Mouse (Mus musculus) limb, embryonic 14.5 days (tissue): ENCODE measurements around the gene H1foo. TPM values are rescaled to one million over a fixed set of nuclear protein-coding genes. Genes with fewer than 3 reads are reported as not detected.

Experiments
- ATAC-seq: fragments of 200-750 bp; cut with Nextera tagmentation; 2 replicates; pipeline ENCODE4 v1.8.0; 2017; ENCODE audit warnings: low read depth, moderate number of reproducible peaks, moderate TSS enrichment; ENCODE audit not compliant: low FRiP score
- DNase-seq: peaks from one replicate; pipeline ENCODE4 v3.0.0-alpha.2; 2015; ENCODE audit warnings: low spot score
- H3K27ac ChIP-seq: fragments of 300-500 bp; sonication (generic); replicated peaks from 2 replicates; pipeline ENCODE4 v1.5.1; 2014; ENCODE audit warnings: low read depth, mild to moderate bottlenecking, low read length, moderate library complexity, mixed read lengths
- H3K27me3 ChIP-seq: fragments of 300-500 bp; sonication (generic); 2 replicates; pipeline ENCODE4 v1.6.1; 2014; ENCODE audit warnings: low read length, mixed read lengths; ENCODE audit not compliant: control insufficient read depth, insufficient read depth
- H3K36me3 ChIP-seq: fragments of 300-500 bp; sonication (generic); 2 replicates; pipeline ENCODE4 v1.6.1; 2014; ENCODE audit warnings: mild to moderate bottlenecking, low read length, moderate library complexity, mixed read lengths; ENCODE audit not compliant: control insufficient read depth, insufficient read depth
- H3K4me1 ChIP-seq: fragments of 300-500 bp; sonication (generic); 2 replicates; pipeline ENCODE4 v1.6.1; 2014; ENCODE audit warnings: antibody characterized with exemption, low read length, mixed read lengths; ENCODE audit not compliant: control insufficient read depth, insufficient read depth
- H3K4me2 ChIP-seq: fragments of 300-500 bp; sonication (generic); replicated peaks from 2 replicates; pipeline ENCODE4 v1.6.1; 2014; ENCODE audit warnings: low read depth, mild to moderate bottlenecking, low read length, moderate library complexity; ENCODE audit not compliant: severe bottlenecking
- H3K4me3 ChIP-seq: fragments of 300-500 bp; sonication (generic); replicated peaks from 2 replicates; pipeline ENCODE4 v1.5.1; 2014; ENCODE audit warnings: low read length
- H3K9ac ChIP-seq: fragments of 300-500 bp; sonication (generic); 2 replicates; pipeline ENCODE4 v1.6.1; 2014; ENCODE audit warnings: mild to moderate bottlenecking, low read depth, low read length, moderate library complexity; ENCODE audit not compliant: severe bottlenecking
- H3K9me3 ChIP-seq: fragments of 300-500 bp; sonication (generic); 2 replicates; pipeline ENCODE4 v1.6.1; 2016; ENCODE audit warnings: low read length; ENCODE audit not compliant: control insufficient read depth
- POLR2A ChIP-seq: fragments of 200-500 bp; IDR thresholded peaks from 2 replicates; pipeline ENCODE4 v1.8.0; 2012; ENCODE audit warnings: inconsistent platforms, mild to moderate bottlenecking, moderate library complexity, borderline replicate concordance; ENCODE audit not compliant: insufficient read depth, insufficient read length; ENCODE audit errors: extremely low read depth
- WGBS: fragments of 180-500 bp; shearing (Covaris S2); extraction: QIAGEN DNeasy Blood & Tissue Kit; methylation state at CpG from one replicate; pipeline ENCODE4 v1.1.7; 2014; 5-methylcytosine and 5-hydroxymethylcytosine counted together
- polyA plus RNA-seq, 2 experiments: library from polyadenylated mRNA; depleted of rRNA in 1 of 2; stranded (reverse) in 1 of 2; unstranded in 1 of 2; fragments of >200 nt; fragmentation: Nextera tagmentation in 1 of 2; extraction: Ambion mirVana in 1 of 2; gene quantifications; 2 replicates each; pipeline versions ENCODE4 v1.2.1 to v1.2.3; 2012 to 2014

H1foo gene
- polyA plus RNA-seq, 2 experiments: not detected

DNA sequence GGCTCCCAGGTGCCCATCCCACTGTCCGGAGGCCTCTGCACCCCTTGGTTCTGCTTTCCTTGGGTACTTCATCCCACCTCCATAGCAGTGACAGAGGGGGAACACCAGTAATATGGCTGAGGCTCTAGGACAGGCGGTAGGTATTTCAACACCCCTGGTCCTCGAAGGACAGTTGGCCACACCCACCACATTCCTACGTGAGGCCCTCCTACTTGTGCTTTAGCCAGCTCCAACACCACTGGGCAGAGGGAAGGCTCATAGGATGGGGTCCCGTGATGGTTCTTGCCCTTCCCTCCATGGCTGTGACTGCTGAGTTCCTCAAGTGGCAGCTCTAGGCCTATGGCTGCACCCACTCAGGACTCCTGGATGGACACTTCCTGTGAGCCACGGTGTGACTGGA, 19.9 kb upstream of the H1foo start:
- Histone ChIP-seq H3K27ac (no peak overlapping the region), H3K9ac (no peak overlapping the region), H3K4me3 (no peak overlapping the region), H3K36me3 (0 out of 2 replicates have a peak, but pooled peaks cover 8% of the 10 kb centered on the region), H3K4me2 (no peak overlapping the region), H3K27me3 (no peaks in the 10 kb centered on the region), H3K4me1 (peaks cover 20% of the 10 kb centered on the region), H3K9me3 (no peaks in the 10 kb centered on the region)
- DNase-seq: no peak
- ATAC-seq: no peak
- 43% methylated on average over 6 of the region's 6 CpGs for WGBS
- TF ChIP-seq POLR2A: no peak

DNA sequence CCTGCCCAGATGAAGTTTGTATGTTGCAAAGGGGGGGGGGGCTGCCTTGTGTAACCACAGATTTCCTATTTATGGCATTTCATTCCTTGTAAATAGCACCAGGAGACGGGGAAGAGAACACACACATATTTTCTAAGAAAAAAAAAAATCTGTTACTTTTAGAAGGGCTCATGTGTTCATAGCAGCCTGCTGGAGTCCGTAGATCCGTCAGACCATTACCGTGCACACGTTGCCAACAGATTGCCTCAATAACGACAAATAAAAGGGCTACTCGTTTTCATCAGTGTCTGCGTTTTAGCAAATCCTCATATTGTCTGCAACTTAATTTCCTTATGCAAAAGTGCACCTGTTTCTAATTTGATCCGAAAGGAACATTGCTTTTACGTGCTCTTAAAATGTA, 18.3 kb upstream of the H1foo start:
- no peak for TF ChIP-seq POLR2A

DNA sequence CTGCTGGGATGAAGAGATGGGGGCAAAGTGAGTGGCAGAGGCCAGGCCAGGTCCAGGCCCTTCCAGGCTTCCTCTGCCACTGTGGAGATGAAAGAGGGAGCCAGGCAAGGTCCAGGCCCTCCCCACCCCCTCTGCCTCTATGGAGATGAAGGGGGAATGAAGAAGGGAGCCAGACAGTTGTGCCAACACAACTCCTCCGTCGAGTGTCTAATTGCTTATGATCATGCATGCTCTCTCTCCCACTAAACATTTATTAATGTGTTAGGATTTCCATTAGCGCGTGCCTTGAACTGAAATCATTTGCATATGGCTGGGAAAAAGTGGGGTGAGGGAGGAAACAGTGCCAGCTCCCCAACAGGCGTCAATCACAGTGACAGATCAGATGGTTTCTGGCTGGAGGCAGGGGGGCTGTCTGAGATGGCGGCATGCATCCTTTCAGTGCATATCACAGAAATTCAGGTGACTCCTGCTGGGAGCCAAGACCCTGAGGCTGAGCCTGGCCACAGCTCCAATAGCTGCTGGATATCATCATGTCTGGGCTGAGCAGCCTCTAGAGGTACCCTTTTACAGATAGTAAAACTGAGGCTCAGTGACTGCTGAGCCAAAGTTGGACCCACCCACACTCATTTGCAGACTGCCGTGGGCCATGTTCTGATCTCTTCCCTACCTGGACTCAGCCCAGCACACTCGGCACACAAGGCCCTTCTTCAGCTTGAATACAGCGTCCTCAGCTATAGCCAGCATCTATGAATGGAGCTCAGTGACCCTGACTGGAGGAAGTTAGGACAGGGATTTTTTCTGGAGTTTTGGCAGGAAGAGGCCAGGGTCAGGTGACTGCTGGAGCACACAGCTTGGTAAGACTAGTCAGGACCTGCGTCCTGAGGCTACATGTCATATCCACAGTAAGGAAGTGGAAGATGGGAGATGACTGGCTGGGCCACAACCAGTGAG, 17.2 kb upstream of the H1foo start:
- H3K9me3 ChIP-seq: no peaks in the 10 kb centered on the region
- H3K36me3 ChIP-seq: 0 out of 2 replicates have a peak, but pooled peaks cover 8% of the 10 kb centered on the region
- DNase-seq: no peak
- H3K4me1 ChIP-seq: peaks cover 20% of the 10 kb centered on the region
- H3K4me2 ChIP-seq: no peak overlapping the region
- H3K27ac ChIP-seq: no peak overlapping the region
- no peaks in the 10 kb centered on the region for H3K27me3 ChIP-seq
- WGBS: 73% methylated on average over 10 of the region's 10 CpGs
- ATAC-seq: no peak
- no peak overlapping the region for H3K9ac ChIP-seq
- TF ChIP-seq POLR2A: no peak
- no peak overlapping the region for H3K4me3 ChIP-seq

More for the DNA sequence above, 18.3 kb upstream of the H1foo start:
- peak; percentile 16 for DNase-seq
- Histone ChIP-seq H3K4me1 (peaks cover 20% of the 10 kb centered on the region), H3K9me3 (no peaks in the 10 kb centered on the region), H3K27me3 (no peaks in the 10 kb centered on the region), H3K36me3 (0 out of 2 replicates have a peak, but pooled peaks cover 8% of the 10 kb centered on the region), H3K4me3 (no peak overlapping the region), H3K27ac (no peak overlapping the region), H3K9ac (0 out of 2 replicates have a peak overlapping the region, but pooled peaks have one; percentile 17), H3K4me2 (no peak overlapping the region)
- 24% methylated on average over 10 of the region's 10 CpGs for WGBS
- no peak for ATAC-seq

DNA sequence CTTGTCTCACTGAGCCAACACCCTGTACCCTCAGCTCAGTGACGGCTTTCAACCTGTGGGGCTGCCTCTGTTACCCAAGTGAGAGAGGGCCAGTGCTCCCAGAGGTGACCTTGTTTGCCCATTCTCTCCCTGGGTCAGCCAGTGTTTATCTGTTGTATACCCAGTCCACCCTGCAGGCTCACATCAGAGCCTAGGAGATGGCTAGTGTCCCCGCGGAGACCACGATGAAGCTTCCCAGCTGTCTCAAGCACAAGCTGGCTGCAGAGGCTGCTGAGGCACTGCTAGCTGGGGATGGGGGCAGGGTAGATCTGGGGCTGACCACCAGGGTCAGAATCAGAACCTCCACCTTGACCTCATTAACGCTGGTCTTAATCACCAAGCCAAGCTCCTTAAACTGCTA, 14.7 kb upstream of the H1foo start:
- no peaks in the 10 kb centered on the region for H3K36me3 ChIP-seq
- ATAC-seq: no peak
- H3K4me3 ChIP-seq: no peak overlapping the region
- no peak overlapping the region for H3K27ac ChIP-seq
- DNase-seq: no peak
- WGBS: 41% methylated on average over 5 of the region's 5 CpGs
- H3K9me3 ChIP-seq: no peaks in the 10 kb centered on the region
- H3K9ac ChIP-seq: no peak overlapping the region
- H3K4me2 ChIP-seq: no peak overlapping the region
- H3K4me1 ChIP-seq: peaks cover 15% of the 10 kb centered on the region
- no peaks in the 10 kb centered on the region for H3K27me3 ChIP-seq
- TF ChIP-seq POLR2A: no peak

DNA sequence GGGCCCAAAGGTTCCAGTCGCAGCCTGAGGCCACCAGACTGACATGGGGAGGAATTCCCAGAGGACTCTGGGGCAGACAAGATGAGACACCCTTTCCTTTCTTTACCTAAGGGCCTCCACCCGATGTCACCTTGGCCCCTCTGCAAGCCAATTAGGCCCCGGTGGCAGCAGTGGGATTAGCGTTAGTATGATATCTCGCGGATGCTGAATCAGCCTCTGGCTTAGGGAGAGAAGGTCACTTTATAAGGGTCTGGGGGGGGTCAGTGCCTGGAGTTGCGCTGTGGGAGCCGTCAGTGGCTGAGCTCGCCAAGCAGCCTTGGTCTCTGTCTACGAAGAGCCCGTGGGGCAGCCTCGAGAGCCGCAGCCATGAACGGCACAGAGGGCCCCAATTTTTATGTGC, 13.1 kb upstream of the H1foo start, which contains the start of gene Rho:
Gene Rho (plus strand): TSS at position 110 of the 400 bp plus-strand sequence.
- Histone ChIP-seq H3K4me3 (no peak within 1 kb of the TSS), H3K4me1 (peaks cover 4% of the 10 kb centered on the region; the same call in 1 of the 2 replicates), H3K9ac (no peak within 1 kb of the TSS), H3K4me2 (no peak within 1 kb of the TSS), H3K36me3 (no peaks in the 10 kb centered on the region), H3K27me3 (no peaks in the 10 kb centered on the region), H3K9me3 (no peaks in the 10 kb centered on the region), H3K27ac (no peak within 1 kb of the TSS)
- no peak for DNase-seq
- WGBS: 86% methylated on average over 14 of the region's 14 CpGs
- TF ChIP-seq POLR2A: no peak
- no peak for ATAC-seq
